Mouse (Mus musculus): Measurements from ENCODE around the gene Ahnak2.

DNA sequence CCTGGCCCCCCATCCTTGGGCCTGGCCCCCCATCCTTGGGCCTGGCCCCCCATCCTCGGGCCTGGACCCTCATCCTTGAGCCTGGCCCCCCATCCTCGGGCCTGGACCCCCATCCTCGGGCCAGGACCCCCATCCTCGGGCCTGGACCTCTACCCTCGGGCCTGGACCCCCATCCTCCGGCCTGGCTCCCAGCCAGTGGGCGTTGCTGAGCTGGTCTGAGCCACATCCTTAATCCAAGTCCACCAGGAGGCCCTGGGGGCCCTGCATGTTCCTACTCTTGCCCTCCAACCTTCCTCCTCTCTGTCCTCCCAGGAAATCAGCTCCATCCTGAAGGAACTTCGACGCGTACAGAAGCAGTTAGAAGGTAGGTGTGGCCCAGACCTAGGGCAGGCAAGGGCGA, 58.2 kb downstream of the Ahnak2 start:
- no peak for TF ChIP-seq CTCF (IDR thresholded peaks at IDR 0.05; ENCODE audit: low read depth)
- TF ChIP-seq EP300 (IDR thresholded peaks at IDR 0.05; ENCODE audit: low read depth): no peak

All from liver, postnatal 0 days (tissue).